Mouse (Mus musculus) liver, postnatal 0 days (tissue): ENCODE results near the gene Itgb1bp1. TPM values are rescaled to one million over a fixed set of nuclear protein-coding genes. Genes with fewer than 3 reads are reported as not detected.

Experiments
- ATAC-seq: fragments of 200-750 bp; cut with Nextera tagmentation; 2 replicates; pipeline ENCODE4 v1.8.0; 2017; ENCODE audit warnings: mild to moderate bottlenecking, moderate library complexity
- DNase-seq: peaks from one replicate; pipeline ENCODE4 v3.0.0-alpha.2; 2016
- H3K27ac ChIP-seq: fragments of 300-500 bp; sonication (generic); 2 replicates; pipeline ENCODE4 v1.5.1; 2014; ENCODE audit warnings: antibody characterized with exemption, moderate library complexity, mild to moderate bottlenecking, low read depth
- H3K27me3 ChIP-seq: fragments of 300-500 bp; sonication (generic); 2 replicates; pipeline ENCODE4 v1.6.1; 2014; ENCODE audit warnings: low read length, control low read depth, mixed read lengths; ENCODE audit not compliant: insufficient read depth
- H3K36me3 ChIP-seq: fragments of 300-500 bp; sonication (generic); replicated peaks from 2 replicates; pipeline ENCODE4 v1.6.1; 2014; ENCODE audit warnings: mild to moderate bottlenecking, control low read depth, low read length, moderate library complexity, mixed read lengths; ENCODE audit not compliant: insufficient read depth
- H3K4me1 ChIP-seq: fragments of 300-500 bp; sonication (generic); 2 replicates; pipeline ENCODE4 v1.6.1; 2014; ENCODE audit warnings: antibody characterized with exemption, mild to moderate bottlenecking, control low read depth; ENCODE audit not compliant: insufficient read depth
- H3K4me2 ChIP-seq: fragments of 300-500 bp; sonication (generic); 2 replicates; pipeline ENCODE4 v1.6.1; 2014; ENCODE audit warnings: low read depth, mild to moderate bottlenecking, low read length, moderate library complexity, mixed read lengths
- H3K4me3 ChIP-seq: fragments of 300-500 bp; sonication (generic); 2 replicates; pipeline ENCODE4 v1.5.1; 2014; ENCODE audit warnings: low read depth, low read length
- H3K9ac ChIP-seq: fragments of 300-500 bp; sonication (generic); replicated peaks from 2 replicates; pipeline ENCODE4 v1.6.1; 2014; ENCODE audit warnings: mild to moderate bottlenecking, moderate library complexity
- H3K9me3 ChIP-seq: fragments of 300-500 bp; sonication (generic); 2 replicates; pipeline ENCODE4 v1.6.1; 2016; ENCODE audit warnings: mild to moderate bottlenecking, control low read depth, low read length, mixed read lengths
- CTCF ChIP-seq: sonication (generic); IDR thresholded peaks from 2 replicates; pipeline ENCODE4 v1.5.1; 2016; ENCODE audit warnings: antibody characterized with exemption, low read depth
- EP300 ChIP-seq: IDR thresholded peaks from 2 replicates; pipeline ENCODE4 v1.6.1; 2016; ENCODE audit warnings: antibody characterized with exemption, low read depth, mild to moderate bottlenecking
- WGBS: fragments of 180-500 bp; shearing (Covaris S2); extraction: QIAGEN DNeasy Blood & Tissue Kit; methylation state at CpG from one replicate; pipeline ENCODE4 v1.1.7; 2014; ENCODE audit not compliant: insufficient replicate concordance; 5-methylcytosine and 5-hydroxymethylcytosine counted together
- polyA plus RNA-seq: library from polyadenylated mRNA; unstranded; fragments of >200 nt; fragmentation: Nextera tagmentation; extraction: Ambion mirVana; gene quantifications from 2 replicates; pipeline ENCODE4 v1.2.1, GENCODE M21; 2015

The Itgb1bp1 gene
- 18.9 and 19.5 TPM in 2 replicates for polyA plus RNA-seq

- TF ChIP-seq CTCF = no peak
- peak; percentile 26; the same call in 1 of the 2 replicates for TF ChIP-seq EP300
- Histone ChIP-seq H3K9me3 (no peaks in the 10 kb centered on the region), H3K4me2 (peak within 1 kb of the TSS; percentile 96), H3K9ac (peak within 1 kb of the TSS; percentile 92), H3K36me3 (peaks cover 7% of the 10 kb centered on the region), H3K4me1 (peaks cover 21% of the 10 kb centered on the region), H3K27ac (peak within 1 kb of the TSS; percentile 91), H3K4me3 (peak within 1 kb of the TSS; percentile 93), H3K27me3 (no peaks in the 10 kb centered on the region)
- under 1% methylated on average over 28 of the region's 28 CpGs for WGBS
- ATAC-seq = peak; percentile 95
- DNase-seq = peak; percentile 99
Observed at GRCm38 (mm10) chr12:21286243-21286622, at the start of gene Itgb1bp1. Gene Itgb1bp1 (minus strand): TSS chr12:21286284.

- DNase-seq (no peak), ATAC-seq (peak; percentile 76)
- H3K4me1 ChIP-seq = no peaks in the 10 kb centered on the region
- no peak for TF ChIP-seq EP300
- no peak for TF ChIP-seq CTCF
- no peaks in the 10 kb centered on the region for H3K9me3 ChIP-seq
- no peak overlapping the region for H3K4me2 ChIP-seq
- H3K4me3 ChIP-seq = no peak overlapping the region
- H3K27ac ChIP-seq = no peak overlapping the region
- H3K27me3 ChIP-seq = no peaks in the 10 kb centered on the region
- 58% methylated on average over 7 of the region's 7 CpGs for WGBS
- peaks cover 71% of the 10 kb centered on the region for H3K36me3 ChIP-seq
- H3K9ac ChIP-seq = no peak overlapping the region
Observed at GRCm38 (mm10) chr12:21335869-21336268, 49.8 kb upstream of the Itgb1bp1 start.

- ATAC-seq (no peak), DNase-seq (no peak)
- no peak overlapping the region for H3K9ac ChIP-seq
- H3K9me3 ChIP-seq = no peaks in the 10 kb centered on the region
- peaks cover 66% of the 10 kb centered on the region for H3K36me3 ChIP-seq
- H3K4me3 ChIP-seq = no peak overlapping the region
- WGBS = 86% methylated on average over 5 of the region's 5 CpGs
- no peaks in the 10 kb centered on the region for H3K4me1 ChIP-seq
- H3K27ac ChIP-seq = no peak overlapping the region
- no peak for TF ChIP-seq CTCF
- no peak for TF ChIP-seq EP300
- no peaks in the 10 kb centered on the region for H3K27me3 ChIP-seq
- H3K4me2 ChIP-seq = no peak overlapping the region
Observed at GRCm38 (mm10) chr12:21333766-21334165, 47.7 kb upstream of the Itgb1bp1 start.

DNA sequence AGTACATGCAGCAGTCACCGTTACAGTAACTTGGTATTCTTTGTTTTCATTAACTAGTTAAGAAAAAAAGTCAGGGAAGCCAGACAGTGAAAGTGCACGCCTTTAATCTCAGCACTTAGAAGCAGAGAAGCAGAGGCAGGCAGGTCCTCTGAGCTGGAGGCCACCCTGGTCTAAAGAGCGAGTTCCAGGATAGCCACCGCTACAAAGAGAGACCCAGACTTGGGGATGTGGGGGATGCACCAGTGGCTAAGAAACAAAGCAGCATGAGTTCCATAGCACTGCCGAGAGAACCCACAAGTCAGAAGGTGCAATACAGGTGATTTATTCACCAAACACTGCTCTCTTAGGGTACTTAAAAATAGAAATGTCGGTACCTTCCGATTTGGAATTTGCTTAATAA is 46.9 kb upstream of the Itgb1bp1 start:
- no peak for TF ChIP-seq CTCF
- no peak for TF ChIP-seq EP300
- DNase-seq (no peak), ATAC-seq (no peak)
- H3K4me2 ChIP-seq = no peak overlapping the region
- no peak overlapping the region for H3K9ac ChIP-seq
- no peaks in the 10 kb centered on the region for H3K27me3 ChIP-seq
- H3K36me3 ChIP-seq = peaks cover 61% of the 10 kb centered on the region
- no peak overlapping the region for H3K27ac ChIP-seq
- H3K4me1 ChIP-seq = no peaks in the 10 kb centered on the region
- H3K9me3 ChIP-seq = no peaks in the 10 kb centered on the region
- 87% methylated on average over 7 of the region's 7 CpGs for WGBS
- no peak overlapping the region for H3K4me3 ChIP-seq

DNA sequence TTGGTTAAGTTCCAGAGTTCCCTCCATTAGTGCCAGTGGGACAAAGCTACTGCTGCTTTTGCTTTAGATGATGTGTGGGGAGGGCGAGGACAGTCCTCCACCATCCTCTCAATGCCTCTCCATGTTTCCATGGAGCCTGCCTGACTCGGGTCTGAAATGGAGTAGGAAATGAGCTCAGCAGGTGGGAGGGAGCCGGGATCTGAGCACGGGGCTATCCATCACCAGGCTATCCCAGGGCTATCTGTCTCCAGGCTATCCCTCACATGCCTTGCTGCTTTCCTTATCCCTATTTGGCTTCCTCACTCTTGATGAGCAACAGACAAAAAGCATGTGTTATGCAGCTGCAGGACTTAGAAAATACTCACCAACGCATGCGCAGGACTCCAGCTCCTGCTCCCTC is 45.6 kb upstream of the Itgb1bp1 start:
- ATAC-seq (no peak), DNase-seq (no peak)
- Histone ChIP-seq H3K9me3 (no peaks in the 10 kb centered on the region), H3K4me1 (no peaks in the 10 kb centered on the region), H3K9ac (no peak overlapping the region), H3K36me3 (peaks cover 65% of the 10 kb centered on the region), H3K4me2 (no peak overlapping the region), H3K27ac (no peak overlapping the region), H3K4me3 (no peak overlapping the region), H3K27me3 (no peaks in the 10 kb centered on the region)
- 82% methylated on average over 6 of the region's 6 CpGs for WGBS
- no peak for TF ChIP-seq CTCF
- no peak for TF ChIP-seq EP300

DNA sequence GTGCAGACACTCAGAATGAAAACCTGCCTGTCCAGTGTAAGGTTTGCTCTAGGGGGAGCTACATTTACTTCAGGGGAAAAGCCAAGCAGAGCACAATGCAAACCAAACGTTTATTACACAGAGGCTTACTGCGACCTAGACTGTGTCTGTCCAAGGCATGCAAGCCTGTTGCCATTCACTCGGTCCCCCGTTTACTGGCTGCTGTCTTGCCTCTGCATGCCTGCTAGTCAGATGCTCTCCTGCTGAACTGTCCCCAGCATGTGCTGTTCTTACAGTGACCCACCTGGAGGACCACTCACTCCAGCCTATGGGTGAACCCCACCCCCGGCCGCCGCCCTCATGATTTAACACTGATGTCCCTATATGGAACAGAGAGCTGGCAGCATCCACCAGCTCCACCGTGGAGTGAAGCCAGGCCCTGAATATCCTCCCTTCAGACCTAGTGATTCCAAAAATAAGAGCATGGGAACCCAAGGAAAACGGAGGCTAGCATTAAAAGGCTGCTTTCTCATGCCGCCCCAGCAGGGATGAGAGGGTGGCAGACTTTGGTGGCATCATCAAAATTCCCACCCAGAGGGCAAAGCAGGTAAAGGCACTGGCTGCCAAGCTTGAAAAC is 45.0 kb upstream of the Itgb1bp1 start:
- Histone ChIP-seq H3K27me3 (no peaks in the 10 kb centered on the region), H3K4me3 (no peak overlapping the region), H3K9me3 (no peaks in the 10 kb centered on the region), H3K4me1 (no peaks in the 10 kb centered on the region), H3K9ac (no peak overlapping the region), H3K4me2 (no peak overlapping the region), H3K27ac (no peak overlapping the region), H3K36me3 (peaks cover 65% of the 10 kb centered on the region)
- ATAC-seq = no peak
- DNase-seq = no peak
- 87% methylated on average over 10 of the region's 10 CpGs for WGBS
- TF ChIP-seq CTCF (no peak), EP300 (no peak)
